Mouse (Mus musculus) adrenal gland, postnatal 25 days (tissue): ENCODE measurements at regions not wholly inside any gene's neighbourhood (a gene's known extent, or its start where the extent isn't known, plus 50 kb on each side); places are given as distances from the start of the nearest gene placed in this dataset.

Experiments used
- DNase-seq: peaks from one replicate; pipeline ENCODE4 v3.0.0; 2021; ENCODE audit warnings: mixed read lengths

GRCm38 (mm10) chr3:150493433-150494045 is 944.1 kb upstream of the Adgrl4 start:
- DNase-seq, result no peak

GRCm38 (mm10) chr3:150530966-150531365 is 906.7 kb upstream of the Adgrl4 start:
- DNase-seq, result no peak

GRCm38 (mm10) chr3:150543118-150543517 is 894.6 kb upstream of the Adgrl4 start:
- DNase-seq, result no peak

- DNase-seq, result no peak
Observed at GRCm38 (mm10) chr3:150588474-150588873, 849.2 kb upstream of the Adgrl4 start.

GRCm38 (mm10) chr3:150590978-150591377 is 846.7 kb upstream of the Adgrl4 start:
- DNase-seq, result no peak

GRCm38 (mm10) chr3:150603400-150604095 is 834.1 kb upstream of the Adgrl4 start:
- DNase-seq, result no peak

GRCm38 (mm10) chr3:150610681-150611101 is 827.0 kb upstream of the Adgrl4 start:
- DNase-seq, result peak; percentile 14

GRCm38 (mm10) chr3:150637544-150637943 is 800.1 kb upstream of the Adgrl4 start:
- DNase-seq, result no peak

- DNase-seq, result no peak
Observed at GRCm38 (mm10) chr3:150640004-150640676, 797.5 kb upstream of the Adgrl4 start.

- DNase-seq, result no peak
Observed at GRCm38 (mm10) chr3:150648040-150648439, 789.6 kb upstream of the Adgrl4 start.

- DNase-seq, result no peak
Observed at GRCm38 (mm10) chr3:150649783-150650565, 787.7 kb upstream of the Adgrl4 start.

GRCm38 (mm10) chr3:150695751-150696150 is 741.9 kb upstream of the Adgrl4 start:
- no peak for DNase-seq

GRCm38 (mm10) chr3:150699990-150700389 is 737.7 kb upstream of the Adgrl4 start:
- no peak for DNase-seq
